Mouse (Mus musculus): ENCODE results near the gene Sry. TPM values are rescaled to one million over a fixed set of nuclear protein-coding genes. Genes with fewer than 3 reads are reported as not detected.

Gene Sry
- not detected in 2 replicates for polyA plus RNA-seq (2012; rRNA removed)

DNA sequence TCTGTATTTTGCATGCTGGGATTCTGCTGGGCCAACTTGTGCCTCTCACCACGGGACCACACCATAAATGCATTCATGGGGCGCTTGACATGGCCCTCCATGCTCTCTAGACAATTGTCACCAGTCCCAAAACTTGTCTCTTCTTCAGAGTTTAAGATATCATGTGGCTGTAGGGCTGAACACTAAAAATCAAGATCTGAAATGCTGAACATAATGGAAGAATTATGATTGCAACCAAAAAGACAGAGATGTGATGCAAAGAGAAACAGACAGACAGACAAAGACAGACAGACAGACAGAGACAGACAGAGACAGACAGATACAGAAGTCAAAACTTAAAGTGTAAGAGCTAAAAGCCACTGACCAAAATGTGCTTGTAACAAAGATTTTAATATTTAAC, at the start of gene Sry:
Sry (minus strand) TSS at position 101 of the 400 bp plus-strand sequence.

Other genes starting within 250 kb of the Sry start
- gene H2al2c, start 64.6 kb downstream of the Sry start, polyA plus RNA-seq (2012; rRNA removed) = not detected in 2 replicates
- not detected in 2 replicates for gene H2al2b, start 57.0 kb upstream of the Sry start, polyA plus RNA-seq (2012; rRNA removed)
- gene Gm4064, start 132.5 kb upstream of the Sry start, polyA plus RNA-seq (2012; rRNA removed) = not detected in 2 replicates
- gene Rbmy, start 167.0 kb upstream of the Sry start, polyA plus RNA-seq (2012; rRNA removed) = not detected in 2 replicates
- gene Gm10256, start 167.0 kb upstream of the Sry start, polyA plus RNA-seq (2012; rRNA removed) = not detected in 2 replicates
- not detected in 2 replicates for gene Gm10352, start 237.3 kb upstream of the Sry start, polyA plus RNA-seq (2012; rRNA removed)